Mouse (Mus musculus): ENCODE measurements at regions not wholly inside any gene's neighbourhood (a gene's known extent, or its start where the extent isn't known, plus 50 kb on each side); places are given as distances from the start of the nearest gene placed in this dataset.

DNA sequence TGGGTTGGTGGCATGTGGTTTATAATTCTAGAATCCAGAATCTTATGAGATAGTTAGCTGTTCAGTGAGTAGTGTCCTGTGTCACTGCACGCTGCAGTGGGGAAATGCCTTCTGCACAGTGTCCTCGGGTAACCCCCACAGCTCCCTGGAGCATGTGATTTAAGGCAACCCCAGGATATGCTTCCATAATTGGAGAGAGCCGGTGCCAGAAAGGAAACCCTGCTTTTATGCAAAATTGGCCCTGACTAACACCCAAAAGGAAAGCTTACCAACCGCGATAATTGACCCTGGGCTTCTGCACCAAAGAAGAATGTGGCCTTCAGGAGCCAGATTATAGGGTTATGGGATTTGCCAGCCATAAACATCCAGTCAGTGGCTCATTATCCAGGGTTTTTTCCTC is 376.9 kb upstream of the Rgma start:
- Histone ChIP-seq H3K27me3 (ENCODE audit: insufficient read depth, low read length) (no peaks in the 10 kb centered on the region), H3K4me2 (ENCODE audit: low read length) (no peak overlapping the region), H3K9me3 (replicated peaks; ENCODE audit: low read length) (no peaks in the 10 kb centered on the region), H3K36me3 (ENCODE audit: insufficient read depth, low read length) (no peaks in the 10 kb centered on the region), H3K27ac (no peak overlapping the region), H3K4me1 (replicated peaks; ENCODE audit: insufficient read depth, low read length) (no peaks in the 10 kb centered on the region), H3K4me3 (replicated peaks; ENCODE audit: low read depth, low read length) (no peak overlapping the region), H3K9ac (ENCODE audit: low read depth, low read length) (no peak overlapping the region)
- WGBS = 45% methylated on average over 5 of the region's 5 CpGs
- DNase-seq (ENCODE audit: low spot score) (no peak), ATAC-seq (replicated peaks; ENCODE audit: low FRiP score, low read depth) (no peak)
- no peak for TF ChIP-seq CTCF (IDR thresholded peaks at IDR 0.05; ENCODE audit: low read depth)

DNA sequence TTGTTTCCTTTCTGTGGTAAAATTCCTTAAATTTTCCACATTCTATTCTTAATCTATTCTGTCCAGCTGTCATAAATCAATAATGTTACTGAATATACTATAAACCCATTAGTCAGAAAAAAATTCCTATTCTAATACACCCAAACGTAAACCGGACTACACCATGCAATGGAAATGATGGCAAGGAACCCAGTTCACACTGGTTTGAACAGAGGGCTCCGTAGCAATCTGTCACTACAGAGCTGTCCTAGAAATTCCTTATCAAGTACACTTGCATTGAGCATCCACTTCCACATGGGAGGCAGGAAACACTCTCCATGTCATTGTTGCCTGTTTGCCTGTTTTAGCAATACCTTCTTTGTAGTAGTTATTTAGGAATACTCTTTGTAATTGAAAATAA is 356.2 kb upstream of the Rgma start:
- no peaks in the 10 kb centered on the region for H3K4me1 ChIP-seq (replicated peaks; ENCODE audit: insufficient read depth, low read length)
- no peak for TF ChIP-seq CTCF (IDR thresholded peaks at IDR 0.05; ENCODE audit: low read depth)
- no peaks in the 10 kb centered on the region for H3K27me3 ChIP-seq (ENCODE audit: insufficient read depth, low read length)
- DNase-seq (ENCODE audit: low spot score) = no peak
- no peak for ATAC-seq (replicated peaks; ENCODE audit: low FRiP score, low read depth)
- H3K9me3 ChIP-seq (replicated peaks; ENCODE audit: low read length) = no peaks in the 10 kb centered on the region
- no peak overlapping the region for H3K4me3 ChIP-seq (replicated peaks; ENCODE audit: low read depth, low read length)
- no peaks in the 10 kb centered on the region for H3K36me3 ChIP-seq (ENCODE audit: insufficient read depth, low read length)
- no peak overlapping the region for H3K27ac ChIP-seq
- no peak overlapping the region for H3K9ac ChIP-seq (ENCODE audit: low read depth, low read length)
- 76% methylated on average over 3 of the region's 3 CpGs for WGBS
- H3K4me2 ChIP-seq (ENCODE audit: low read length) = no peak overlapping the region

DNA sequence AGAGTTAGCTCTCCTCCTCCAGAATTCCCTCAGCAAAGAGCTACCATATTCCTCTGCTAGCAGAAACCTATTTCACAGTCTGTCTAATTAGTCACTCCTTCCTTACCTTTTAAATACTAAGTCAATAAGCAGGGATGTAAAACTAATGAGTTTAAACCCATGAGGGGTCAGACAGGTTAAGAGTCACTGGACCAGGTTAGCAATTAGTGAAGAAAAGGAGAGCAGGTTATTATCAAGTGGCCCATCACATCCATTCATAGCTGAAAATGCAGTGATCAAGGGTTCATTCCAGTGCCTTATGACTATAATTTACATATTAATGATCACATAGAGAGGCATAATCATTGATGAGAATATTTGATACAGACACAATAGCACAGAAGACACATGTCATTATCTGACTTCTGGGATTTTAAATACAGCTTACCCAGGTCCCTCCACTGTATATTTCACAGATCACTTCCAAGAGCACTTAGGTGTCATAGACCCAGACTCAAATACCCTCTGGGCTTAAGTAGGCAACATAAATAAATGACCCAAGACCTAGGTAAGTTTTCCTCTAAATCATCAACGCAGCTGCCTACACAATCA is 355.4 kb upstream of the Rgma start:
- H3K36me3 ChIP-seq (ENCODE audit: insufficient read depth, low read length) = no peaks in the 10 kb centered on the region
- no peak overlapping the region for H3K9ac ChIP-seq (ENCODE audit: low read depth, low read length)
- DNase-seq (ENCODE audit: low spot score) = no peak
- TF ChIP-seq CTCF (IDR thresholded peaks at IDR 0.05; ENCODE audit: low read depth) = no peak
- H3K27ac ChIP-seq = no peak overlapping the region
- H3K4me3 ChIP-seq (replicated peaks; ENCODE audit: low read depth, low read length) = no peak overlapping the region
- no peak for ATAC-seq (replicated peaks; ENCODE audit: low FRiP score, low read depth)
- no peaks in the 10 kb centered on the region for H3K27me3 ChIP-seq (ENCODE audit: insufficient read depth, low read length)
- H3K4me1 ChIP-seq (replicated peaks; ENCODE audit: insufficient read depth, low read length) = no peaks in the 10 kb centered on the region
- no peaks in the 10 kb centered on the region for H3K9me3 ChIP-seq (replicated peaks; ENCODE audit: low read length)
- 29% methylated on average over 1 of the region's 1 CpGs for WGBS
- no peak overlapping the region for H3K4me2 ChIP-seq (ENCODE audit: low read length)

- ATAC-seq (replicated peaks; ENCODE audit: low FRiP score, low read depth) = no peak
- H3K4me2 ChIP-seq (ENCODE audit: low read length) = no peak overlapping the region
- no peaks in the 10 kb centered on the region for H3K36me3 ChIP-seq (ENCODE audit: insufficient read depth, low read length)
- no peaks in the 10 kb centered on the region for H3K4me1 ChIP-seq (replicated peaks; ENCODE audit: insufficient read depth, low read length)
- no peak overlapping the region for H3K4me3 ChIP-seq (replicated peaks; ENCODE audit: low read depth, low read length)
- no peak overlapping the region for H3K27ac ChIP-seq
- no peaks in the 10 kb centered on the region for H3K9me3 ChIP-seq (replicated peaks; ENCODE audit: low read length)
- WGBS = 82% methylated on average over 2 of the region's 2 CpGs
- no peak for DNase-seq (ENCODE audit: low spot score)
- H3K9ac ChIP-seq (ENCODE audit: low read depth, low read length) = no peak overlapping the region
- TF ChIP-seq CTCF (IDR thresholded peaks at IDR 0.05; ENCODE audit: low read depth) = no peak
- H3K27me3 ChIP-seq (ENCODE audit: insufficient read depth, low read length) = no peaks in the 10 kb centered on the region
Observed at GRCm38 (mm10) chr7:73021786-73022185, 353.5 kb upstream of the Rgma start.

- Histone ChIP-seq H3K4me2 (ENCODE audit: low read length) (no peak overlapping the region), H3K9ac (ENCODE audit: low read depth, low read length) (no peak overlapping the region), H3K27me3 (ENCODE audit: insufficient read depth, low read length) (no peaks in the 10 kb centered on the region), H3K9me3 (replicated peaks; ENCODE audit: low read length) (no peaks in the 10 kb centered on the region), H3K27ac (no peak overlapping the region), H3K4me1 (replicated peaks; ENCODE audit: insufficient read depth, low read length) (no peaks in the 10 kb centered on the region), H3K36me3 (ENCODE audit: insufficient read depth, low read length) (no peaks in the 10 kb centered on the region), H3K4me3 (replicated peaks; ENCODE audit: low read depth, low read length) (no peak overlapping the region)
- ATAC-seq (replicated peaks; ENCODE audit: low FRiP score, low read depth) (no peak), DNase-seq (ENCODE audit: low spot score) (no peak)
- TF ChIP-seq CTCF (IDR thresholded peaks at IDR 0.05; ENCODE audit: low read depth) = peak; percentile 52
- 57% methylated on average over 5 of the region's 5 CpGs for WGBS
Observed at GRCm38 (mm10) chr7:73025640-73026039, 349.7 kb upstream of the Rgma start.

GRCm38 (mm10) chr7:73028952-73029351 is 346.4 kb upstream of the Rgma start:
- Histone ChIP-seq H3K4me3 (replicated peaks; ENCODE audit: low read depth, low read length) (no peak overlapping the region), H3K27me3 (ENCODE audit: insufficient read depth, low read length) (no peaks in the 10 kb centered on the region), H3K36me3 (ENCODE audit: insufficient read depth, low read length) (no peaks in the 10 kb centered on the region), H3K4me1 (replicated peaks; ENCODE audit: insufficient read depth, low read length) (no peaks in the 10 kb centered on the region), H3K4me2 (ENCODE audit: low read length) (no peak overlapping the region), H3K27ac (no peak overlapping the region), H3K9me3 (replicated peaks; ENCODE audit: low read length) (no peaks in the 10 kb centered on the region), H3K9ac (ENCODE audit: low read depth, low read length) (no peak overlapping the region)
- ATAC-seq (replicated peaks; ENCODE audit: low FRiP score, low read depth) (no peak), DNase-seq (ENCODE audit: low spot score) (no peak)
- no peak for TF ChIP-seq CTCF (IDR thresholded peaks at IDR 0.05; ENCODE audit: low read depth)
- WGBS = 81% methylated on average over 6 of the region's 6 CpGs

DNA sequence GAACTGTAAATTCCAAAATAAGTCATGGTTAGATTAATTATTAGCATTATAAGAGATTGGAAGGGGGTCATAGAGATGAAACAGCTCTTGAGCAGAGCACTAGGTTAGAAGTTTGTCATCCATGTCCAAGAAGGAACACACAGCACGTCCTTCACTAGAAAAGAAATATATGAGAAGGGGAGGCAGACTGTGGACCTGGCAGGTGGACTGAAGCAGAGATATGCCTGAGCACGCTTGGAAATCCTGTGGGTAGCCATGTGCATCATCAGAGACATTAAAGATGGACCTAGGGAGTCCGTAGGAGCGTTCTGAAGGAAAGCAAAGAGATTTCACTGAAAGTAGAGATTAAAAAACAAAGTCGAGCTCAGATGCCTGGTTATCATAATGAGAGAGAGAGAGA is 343.9 kb upstream of the Rgma start:
- no peak for TF ChIP-seq CTCF (IDR thresholded peaks at IDR 0.05; ENCODE audit: low read depth)

More for the DNA sequence above, 343.9 kb upstream of the Rgma start:
- no peaks in the 10 kb centered on the region for H3K4me1 ChIP-seq (replicated peaks; ENCODE audit: insufficient read depth, low read length)
- no peak overlapping the region for H3K4me2 ChIP-seq (ENCODE audit: low read length)
- H3K9ac ChIP-seq (ENCODE audit: low read depth, low read length) = no peak overlapping the region
- ATAC-seq (replicated peaks; ENCODE audit: low FRiP score, low read depth) = no peak
- H3K27ac ChIP-seq = no peak overlapping the region
- DNase-seq (ENCODE audit: low spot score) = peak; percentile 9
- H3K27me3 ChIP-seq (ENCODE audit: insufficient read depth, low read length) = no peaks in the 10 kb centered on the region
- WGBS = 43% methylated on average over 5 of the region's 5 CpGs
- no peak overlapping the region for H3K4me3 ChIP-seq (replicated peaks; ENCODE audit: low read depth, low read length)
- H3K36me3 ChIP-seq (ENCODE audit: insufficient read depth, low read length) = no peaks in the 10 kb centered on the region
- H3K9me3 ChIP-seq (replicated peaks; ENCODE audit: low read length) = no peaks in the 10 kb centered on the region
